Mouse (Mus musculus) liver, embryonic 11.5 days (tissue): ENCODE measurements at regions not wholly inside any gene's neighbourhood (a gene's known extent, or its start where the extent isn't known, plus 50 kb on each side); places are given as distances from the start of the nearest gene placed in this dataset.

ENCODE experiments used
- ATAC-seq: fragments of 200-750 bp; cut with Nextera tagmentation; replicated peaks from 2 replicates; pipeline ENCODE4 v1.8.0; 2017; ENCODE audit warnings: moderate number of reproducible peaks, mild to moderate bottlenecking, moderate TSS enrichment, moderate library complexity; ENCODE audit not compliant: low FRiP score
- DNase-seq: peaks from one replicate; pipeline ENCODE4 v3.0.0-alpha.2; 2017; ENCODE audit warnings: low spot score
- H3K27ac ChIP-seq: fragments of 300-500 bp; sonication (generic); 2 replicates; pipeline ENCODE4 v1.5.1; 2014; ENCODE audit warnings: mild to moderate bottlenecking, low read depth, low read length, control low read depth
- H3K27me3 ChIP-seq: fragments of 300-500 bp; sonication (generic); replicated peaks from 2 replicates; pipeline ENCODE4 v1.6.1; 2014; ENCODE audit warnings: low read length, mixed read lengths; ENCODE audit not compliant: control insufficient read depth, insufficient read depth
- H3K36me3 ChIP-seq: fragments of 300-500 bp; sonication (generic); 2 replicates; pipeline ENCODE4 v1.6.1; 2014; ENCODE audit warnings: mild to moderate bottlenecking, low read length, moderate library complexity, mixed read lengths; ENCODE audit not compliant: control insufficient read depth, insufficient read depth
- H3K4me1 ChIP-seq: fragments of 300-500 bp; sonication (generic); replicated peaks from 2 replicates; pipeline ENCODE4 v1.6.1; 2014; ENCODE audit warnings: low read length, mixed read lengths; ENCODE audit not compliant: control insufficient read depth, insufficient read depth
- H3K4me2 ChIP-seq: fragments of 300-500 bp; sonication (generic); 2 replicates; pipeline ENCODE4 v1.6.1; 2014; ENCODE audit warnings: mild to moderate bottlenecking, control low read depth, moderate library complexity
- H3K4me3 ChIP-seq: fragments of 300-500 bp; sonication (generic); 2 replicates; pipeline ENCODE4 v1.5.1; 2014; ENCODE audit warnings: low read depth, low read length, control low read depth
- H3K9ac ChIP-seq: fragments of 300-500 bp; sonication (generic); 2 replicates; pipeline ENCODE4 v1.6.1; 2014; ENCODE audit warnings: low read depth, low read length, control low read depth
- H3K9me3 ChIP-seq: fragments of 300-500 bp; sonication (generic); 2 replicates; pipeline ENCODE4 v1.6.1; 2016; ENCODE audit warnings: low read length, inconsistent platforms, mixed read lengths; ENCODE audit not compliant: control insufficient read depth
- WGBS: fragments of 180-500 bp; shearing (Covaris S2); extraction: QIAGEN DNeasy Blood & Tissue Kit; methylation state at CpG from one replicate; pipeline ENCODE4 v1.1.7; 2014; 5-methylcytosine and 5-hydroxymethylcytosine counted together

DNA sequence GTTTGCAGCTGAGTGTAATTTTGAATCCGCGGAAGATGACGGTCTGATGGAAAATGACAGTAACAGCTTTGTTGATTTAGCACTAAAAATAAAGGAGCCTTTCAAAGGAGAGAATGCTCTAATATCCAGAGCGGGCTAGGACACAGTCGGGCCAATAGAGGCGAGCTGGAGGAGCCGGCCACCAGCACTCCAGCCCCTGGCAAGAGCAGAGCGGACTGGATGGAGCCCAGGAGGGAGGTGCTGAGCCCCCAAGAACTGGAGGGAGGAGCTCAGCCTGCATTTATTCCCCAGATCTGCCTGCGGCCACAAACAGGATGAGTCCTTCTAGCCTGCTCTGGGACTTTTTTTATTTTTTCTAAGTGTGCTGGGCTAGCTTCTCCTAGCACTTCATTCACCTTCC, 426.9 kb downstream of the Insc start:
- Histone ChIP-seq H3K9ac (no peak overlapping the region), H3K27ac (no peak overlapping the region), H3K36me3 (no peaks in the 10 kb centered on the region), H3K4me2 (no peak overlapping the region), H3K9me3 (no peaks in the 10 kb centered on the region), H3K4me3 (no peak overlapping the region), H3K4me1 (no peaks in the 10 kb centered on the region), H3K27me3 (no peaks in the 10 kb centered on the region)
- DNase-seq (no peak), ATAC-seq (no peak)
- WGBS: 63% methylated on average over 9 of the region's 9 CpGs

DNA sequence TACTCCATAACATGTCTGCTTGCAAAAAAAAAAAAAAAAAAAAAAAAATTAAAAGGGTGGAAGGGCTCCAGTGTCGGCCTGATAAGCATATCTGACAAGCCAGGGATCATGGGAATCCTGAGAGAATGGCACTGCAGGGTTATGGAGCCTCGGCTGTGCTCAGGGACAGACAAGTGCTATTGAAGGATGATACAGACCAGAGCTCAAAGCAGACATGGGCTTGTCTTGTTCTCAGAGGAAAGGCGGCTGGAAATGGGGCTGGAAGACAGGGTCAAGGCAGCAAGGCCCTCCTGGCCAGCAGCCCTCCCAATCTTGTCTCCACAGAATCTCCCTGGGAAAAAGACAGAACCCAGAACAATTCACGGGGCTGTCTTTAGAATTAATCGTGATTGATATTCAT, 449.0 kb downstream of the Insc start:
- Histone ChIP-seq H3K27me3 (no peaks in the 10 kb centered on the region), H3K4me2 (no peak overlapping the region), H3K9me3 (no peaks in the 10 kb centered on the region), H3K9ac (no peak overlapping the region), H3K4me1 (no peaks in the 10 kb centered on the region), H3K36me3 (no peaks in the 10 kb centered on the region), H3K4me3 (no peak overlapping the region), H3K27ac (no peak overlapping the region)
- 44% methylated on average over 5 of the region's 5 CpGs for WGBS
- no peak for ATAC-seq
- no peak for DNase-seq

DNA sequence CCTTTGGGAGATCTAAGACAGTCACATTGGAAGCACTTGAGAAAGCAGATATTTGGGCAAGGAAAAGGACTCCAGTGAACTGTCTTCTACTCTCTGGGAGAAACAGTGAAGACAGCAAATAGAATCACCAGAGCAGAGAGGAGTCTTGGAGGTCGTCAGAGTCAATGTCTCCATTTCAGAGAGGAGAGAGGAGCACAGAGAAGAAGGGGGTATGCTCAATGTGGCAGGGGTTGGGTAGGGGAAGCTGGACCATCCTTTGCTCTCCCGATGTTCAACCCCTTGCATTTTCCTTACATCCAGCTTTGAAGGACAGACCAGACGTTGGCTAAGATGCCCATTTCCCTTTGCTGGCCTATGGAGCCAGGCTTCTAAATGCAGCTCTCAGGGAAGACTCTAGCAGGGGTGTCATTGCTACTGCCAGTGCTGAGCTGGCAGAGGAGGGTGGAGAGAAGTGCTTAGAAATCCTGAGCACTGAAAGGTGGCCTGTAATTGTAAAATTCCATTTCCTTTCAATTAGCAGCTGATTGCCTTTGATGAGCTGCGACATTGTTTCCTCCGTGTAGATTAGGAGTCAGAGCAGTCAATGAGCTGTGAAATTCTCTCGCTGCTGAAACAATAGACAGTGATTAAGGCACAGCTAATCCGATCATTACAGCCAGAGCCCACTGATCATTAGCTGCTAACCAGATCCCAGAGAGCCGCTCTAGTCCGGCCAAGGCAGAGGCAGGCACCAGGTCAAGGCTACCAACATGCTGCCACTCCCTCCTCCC, 449.7 kb downstream of the Insc start:
- DNase-seq (no peak), ATAC-seq (no peak)
- Histone ChIP-seq H3K36me3 (no peaks in the 10 kb centered on the region), H3K9ac (no peak overlapping the region), H3K4me3 (no peak overlapping the region), H3K27ac (no peak overlapping the region), H3K4me2 (no peak overlapping the region), H3K27me3 (no peaks in the 10 kb centered on the region), H3K9me3 (no peaks in the 10 kb centered on the region), H3K4me1 (no peaks in the 10 kb centered on the region)
- WGBS: 18% methylated on average over 9 of the region's 9 CpGs

DNA sequence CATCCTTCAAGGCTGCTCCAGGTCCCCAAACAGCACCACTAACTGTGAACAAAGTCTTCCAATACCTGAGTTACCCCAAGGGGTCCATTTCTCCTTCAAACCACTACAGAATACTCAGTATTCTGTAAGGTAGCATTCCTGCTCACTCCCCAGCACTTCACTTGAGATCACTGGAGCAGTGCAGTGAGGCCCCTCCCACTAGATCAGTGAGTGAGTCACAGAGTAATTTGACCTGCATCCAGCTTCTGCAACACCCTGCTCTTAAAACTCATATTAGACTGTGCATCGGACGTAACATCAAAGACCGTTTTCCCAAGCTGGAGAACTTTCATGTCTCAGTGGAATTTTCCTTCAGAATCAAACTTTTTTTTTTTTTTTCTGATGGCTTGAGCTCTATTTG, 461.4 kb downstream of the Insc start:
- Histone ChIP-seq H3K9me3 (no peaks in the 10 kb centered on the region), H3K4me2 (no peak overlapping the region), H3K27ac (no peak overlapping the region), H3K4me1 (no peaks in the 10 kb centered on the region), H3K36me3 (no peaks in the 10 kb centered on the region), H3K9ac (no peak overlapping the region), H3K4me3 (no peak overlapping the region), H3K27me3 (no peaks in the 10 kb centered on the region)
- DNase-seq (no peak), ATAC-seq (no peak)
- WGBS: 60% methylated on average over 3 of the region's 3 CpGs

DNA sequence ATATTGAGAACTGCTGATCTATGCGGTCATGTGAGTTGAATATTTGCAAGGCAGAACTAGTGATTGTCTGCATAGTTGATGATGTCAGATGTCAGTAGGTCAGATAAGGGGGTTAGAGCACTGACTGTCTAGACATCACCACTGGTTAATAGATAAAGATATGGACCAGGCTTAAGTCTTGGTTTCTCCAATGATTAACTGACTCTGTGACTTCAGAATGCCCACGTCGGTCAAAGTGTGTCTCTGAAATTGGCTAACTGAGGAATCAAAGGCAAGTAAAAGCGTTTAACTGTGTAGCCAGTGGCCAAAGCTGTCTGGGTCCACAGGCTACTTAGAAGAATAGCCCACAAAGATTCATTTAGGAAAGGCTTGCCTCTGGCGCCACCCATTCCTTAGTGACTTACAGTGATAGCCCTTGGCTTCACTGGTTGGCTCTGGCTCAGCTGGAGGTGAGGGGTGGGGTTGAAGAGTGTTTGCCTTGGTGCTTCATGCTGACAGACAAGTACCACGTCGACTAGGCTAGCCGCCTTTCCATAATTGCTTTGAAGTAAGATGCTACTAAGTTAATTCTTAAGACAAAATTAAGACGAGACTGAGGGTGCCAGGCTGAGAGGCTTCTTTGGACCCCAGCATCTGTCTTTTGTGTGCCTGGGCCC, 463.1 kb downstream of the Insc start:
- DNase-seq: no peak
- Histone ChIP-seq H3K4me1 (no peaks in the 10 kb centered on the region), H3K36me3 (no peaks in the 10 kb centered on the region), H3K9ac (no peak overlapping the region), H3K27me3 (no peaks in the 10 kb centered on the region), H3K4me2 (no peak overlapping the region), H3K27ac (no peak overlapping the region), H3K4me3 (no peak overlapping the region), H3K9me3 (no peaks in the 10 kb centered on the region)
- 50% methylated on average over 9 of the region's 9 CpGs for WGBS
- no peak for ATAC-seq

DNA sequence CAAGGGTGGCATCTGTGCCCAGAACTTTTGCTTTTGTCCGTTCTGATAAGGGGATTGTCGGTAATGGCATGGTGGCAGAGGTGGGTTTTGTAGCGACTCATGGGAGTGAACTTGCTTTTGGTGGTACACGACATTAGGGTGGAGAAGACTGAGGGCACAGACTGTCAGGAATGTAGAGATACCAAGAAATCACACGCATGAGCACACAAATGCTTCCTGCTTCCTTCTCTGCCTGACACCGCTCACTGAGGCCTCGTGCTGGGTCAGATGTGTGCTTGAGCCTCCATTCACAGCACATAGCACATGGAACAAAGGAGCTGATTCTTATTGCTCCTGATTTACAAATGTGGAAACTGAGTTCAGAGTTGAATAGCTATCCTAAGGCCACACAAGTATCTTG, 465.3 kb downstream of the Insc start:
- H3K9me3 ChIP-seq: no peaks in the 10 kb centered on the region
- 74% methylated on average over 7 of the region's 7 CpGs for WGBS
- no peak overlapping the region for H3K4me3 ChIP-seq
- ATAC-seq (no peak), DNase-seq (no peak)
- H3K36me3 ChIP-seq: no peaks in the 10 kb centered on the region
- no peaks in the 10 kb centered on the region for H3K27me3 ChIP-seq
- H3K27ac ChIP-seq: no peak overlapping the region
- H3K4me2 ChIP-seq: no peak overlapping the region
- H3K4me1 ChIP-seq: no peaks in the 10 kb centered on the region
- no peak overlapping the region for H3K9ac ChIP-seq

DNA sequence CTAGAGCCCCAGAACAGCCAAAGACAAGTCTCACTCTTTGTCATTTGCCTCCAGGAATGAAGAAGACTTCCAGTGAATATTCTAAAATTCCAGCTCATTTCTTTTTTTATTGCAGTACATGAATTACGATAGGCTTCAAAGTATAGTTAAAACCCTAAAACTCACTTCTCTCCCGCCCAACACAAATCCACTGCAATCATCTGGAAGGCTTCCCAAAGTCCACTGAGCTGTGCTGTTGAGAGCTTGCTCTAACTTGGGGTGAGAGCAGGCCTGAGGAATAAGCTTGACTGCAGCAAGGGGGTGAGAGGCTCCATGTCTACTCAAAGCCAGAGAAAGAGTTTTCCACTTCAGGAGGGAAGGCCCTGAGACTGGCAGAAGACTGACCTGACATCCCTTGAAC, 466.5 kb downstream of the Insc start:
- no peak overlapping the region for H3K4me2 ChIP-seq
- no peak overlapping the region for H3K27ac ChIP-seq
- DNase-seq: no peak
- H3K4me1 ChIP-seq: no peaks in the 10 kb centered on the region
- ATAC-seq: no peak
- H3K36me3 ChIP-seq: no peaks in the 10 kb centered on the region
- WGBS: 88% methylated on average over 2 of the region's 2 CpGs
- no peaks in the 10 kb centered on the region for H3K27me3 ChIP-seq
- H3K9ac ChIP-seq: no peak overlapping the region
- no peak overlapping the region for H3K4me3 ChIP-seq
- H3K9me3 ChIP-seq: no peaks in the 10 kb centered on the region

DNA sequence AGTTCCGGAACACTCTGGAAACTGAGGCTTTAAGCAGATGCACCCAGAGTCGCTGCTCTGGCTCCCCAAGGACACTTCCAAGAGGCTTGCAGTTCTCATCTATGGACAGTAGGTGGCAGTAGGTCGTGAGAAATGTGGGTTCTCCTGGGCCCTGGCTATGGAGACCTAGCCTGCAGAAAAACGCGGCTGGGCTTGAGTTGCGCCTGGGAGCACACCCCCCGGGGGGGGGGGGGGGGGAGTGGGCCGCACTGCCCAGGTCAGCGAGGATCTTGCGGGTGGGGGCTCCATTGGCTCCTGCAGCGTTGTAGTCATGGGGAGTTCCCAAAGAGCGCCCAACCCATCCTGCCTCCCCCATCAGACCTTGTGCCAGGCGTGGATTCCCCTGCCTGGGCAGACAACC, 473.3 kb downstream of the Insc start:
- Histone ChIP-seq H3K27ac (no peak overlapping the region), H3K9ac (no peak overlapping the region), H3K27me3 (no peaks in the 10 kb centered on the region), H3K4me2 (peak overlapping the region; percentile 59), H3K4me1 (no peaks in the 10 kb centered on the region), H3K36me3 (no peaks in the 10 kb centered on the region), H3K9me3 (no peaks in the 10 kb centered on the region), H3K4me3 (peak overlapping the region; percentile 32)
- ATAC-seq (peak; percentile 80), DNase-seq (peak; percentile 79)
- 1% methylated on average over 13 of the region's 13 CpGs for WGBS

DNA sequence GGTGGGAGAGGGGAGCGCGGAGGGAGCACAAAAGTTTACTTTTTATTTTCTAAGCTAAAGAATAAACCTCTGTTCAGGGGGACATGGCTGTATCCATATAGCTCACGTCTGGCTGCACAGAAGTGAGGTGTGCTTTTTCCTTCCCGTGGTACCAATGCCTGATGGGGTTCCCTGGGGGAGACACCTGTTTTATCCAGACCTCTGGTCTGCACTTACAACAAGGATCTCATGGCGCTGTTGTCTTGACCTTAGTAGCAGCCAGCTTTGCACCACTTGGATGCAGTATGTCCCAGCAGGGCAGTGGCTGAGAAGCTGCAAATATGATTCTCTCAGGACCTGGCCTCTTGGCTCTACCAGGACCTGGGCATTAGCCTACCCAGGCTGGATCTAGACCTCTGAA, 473.8 kb downstream of the Insc start:
- DNase-seq (no peak), ATAC-seq (no peak)
- H3K27ac ChIP-seq: no peak overlapping the region
- no peak overlapping the region for H3K9ac ChIP-seq
- H3K4me2 ChIP-seq: peak overlapping the region; percentile 59
- no peaks in the 10 kb centered on the region for H3K4me1 ChIP-seq
- WGBS: 17% methylated on average over 5 of the region's 5 CpGs
- H3K36me3 ChIP-seq: no peaks in the 10 kb centered on the region
- no peaks in the 10 kb centered on the region for H3K9me3 ChIP-seq
- H3K4me3 ChIP-seq: peak overlapping the region; percentile 32
- H3K27me3 ChIP-seq: no peaks in the 10 kb centered on the region
